Mouse (Mus musculus) ES-Bruce4 (cell line): ENCODE results near the gene Ramp2. TPM values are rescaled to one million over a fixed set of nuclear protein-coding genes. Genes with fewer than 3 reads are reported as not detected.

ENCODE experiments used
- H3K27ac ChIP-seq: 2 replicates; pipeline ENCODE4 v1.5.1; 2012; ENCODE audit warnings: low read length, inconsistent platforms; ENCODE audit not compliant: insufficient read depth
- H3K27me3 ChIP-seq: 2 replicates; pipeline ENCODE4 v1.6.1; 2012; ENCODE audit warnings: mild to moderate bottlenecking, low read length, inconsistent platforms; ENCODE audit not compliant: control insufficient read depth, poor library complexity, insufficient read depth, severe bottlenecking
- H3K36me3 ChIP-seq: 2 replicates; pipeline ENCODE4 v1.6.1; 2012; ENCODE audit warnings: inconsistent platforms, mild to moderate bottlenecking, low read length, moderate library complexity; ENCODE audit not compliant: control insufficient read depth, poor library complexity, insufficient read depth, severe bottlenecking
- H3K4me1 ChIP-seq: one replicate; pipeline ENCODE4 v1.8.1; 2011; ENCODE audit warnings: low read length; ENCODE audit not compliant: control insufficient read depth, insufficient read depth
- H3K4me3 ChIP-seq: 2 replicates; pipeline ENCODE4 v1.5.1; 2011; ENCODE audit warnings: low read depth, mild to moderate bottlenecking, low read length
- H3K9ac ChIP-seq: 2 replicates; pipeline ENCODE4 v1.6.1; 2012; ENCODE audit warnings: low read depth, mild to moderate bottlenecking, inconsistent platforms; ENCODE audit not compliant: poor library complexity, severe bottlenecking
- H3K9me3 ChIP-seq: replicated peaks from 2 replicates; pipeline ENCODE4 v1.6.1; 2012; ENCODE audit warnings: mild to moderate bottlenecking, low read length, inconsistent platforms; ENCODE audit not compliant: control insufficient read depth, poor library complexity, insufficient read depth, severe bottlenecking
- CTCF ChIP-seq: IDR thresholded peaks from one replicate; pipeline ENCODE4 v1.8.1; 2011; ENCODE audit warnings: low read depth, low read length
- EP300 ChIP-seq: IDR thresholded peaks from 2 replicates; pipeline ENCODE4 v1.6.1; 2011; ENCODE audit warnings: low read depth, low read length; ENCODE audit not compliant: insufficient read depth
- POLR2A ChIP-seq: IDR thresholded peaks from one replicate; pipeline ENCODE4 v1.8.1; 2011; ENCODE audit warnings: low read length; ENCODE audit not compliant: insufficient read depth
- polyA plus RNA-seq: library from polyadenylated mRNA; stranded (reverse); fragments of >200 nt; gene quantifications from 2 replicates; pipeline ENCODE4 v1.2.4, GENCODE M21; 2011; ENCODE audit warnings: low read depth; ENCODE audit not compliant: missing spikeins, insufficient read depth, insufficient read length

Ramp2 gene
- polyA plus RNA-seq, 1 experiment: 4.9 TPM

- Histone ChIP-seq H3K4me3 (no peak overlapping the region), H3K9ac (no peak overlapping the region), H3K4me1 (peaks cover 2% of the 10 kb centered on the region)
These were observed 17.5 kb downstream of the Ramp2 start for GRCm38 (mm10) chr11:101263138-101263988.

GRCm38 (mm10) chr11:101263989-101264280, 18.1 kb downstream of the Ramp2 start:
- Histone ChIP-seq H3K27ac (no peak overlapping the region), H3K36me3 (no peaks in the 10 kb centered on the region), H3K9ac (no peak overlapping the region), H3K27me3 (peaks cover 8% of the 10 kb centered on the region; the same call in 1 of the 2 replicates), H3K4me3 (no peak overlapping the region), H3K4me1 (peaks cover 2% of the 10 kb centered on the region), H3K9me3 (no peaks in the 10 kb centered on the region)
- TF ChIP-seq CTCF (no peak), POLR2A (no peak), EP300 (no peak)

More at GRCm38 (mm10) chr11:101263138-101263988, 17.5 kb downstream of the Ramp2 start:
- no peaks in the 10 kb centered on the region for H3K36me3 ChIP-seq
- no peak for TF ChIP-seq POLR2A
- no peak for TF ChIP-seq CTCF
- no peak overlapping the region for H3K27ac ChIP-seq
- peaks cover 8% of the 10 kb centered on the region; the same call in 1 of the 2 replicates for H3K27me3 ChIP-seq
- no peaks in the 10 kb centered on the region for H3K9me3 ChIP-seq

GRCm38 (mm10) chr11:101264954-101265471, 19.2 kb downstream of the Ramp2 start:
- peak overlapping the region; percentile 47 for H3K4me3 ChIP-seq
- H3K4me1 ChIP-seq: peaks cover 2% of the 10 kb centered on the region
- H3K9ac ChIP-seq: peak overlapping the region; percentile 24
- H3K36me3 ChIP-seq: no peaks in the 10 kb centered on the region
- no peaks in the 10 kb centered on the region for H3K9me3 ChIP-seq
- peaks cover 8% of the 10 kb centered on the region; the same call in 1 of the 2 replicates for H3K27me3 ChIP-seq
- no peak for TF ChIP-seq CTCF
- TF ChIP-seq EP300: no peak
- no peak for TF ChIP-seq POLR2A
- no peak overlapping the region for H3K27ac ChIP-seq

- H3K4me1 ChIP-seq: peaks cover 2% of the 10 kb centered on the region
- no peak overlapping the region for H3K4me3 ChIP-seq
- H3K9me3 ChIP-seq: no peaks in the 10 kb centered on the region
- no peak overlapping the region for H3K9ac ChIP-seq
- H3K27me3 ChIP-seq: peaks cover 8% of the 10 kb centered on the region; the same call in 1 of the 2 replicates
- no peak overlapping the region for H3K27ac ChIP-seq
- no peaks in the 10 kb centered on the region for H3K36me3 ChIP-seq
- no peak for TF ChIP-seq POLR2A
- no peak for TF ChIP-seq CTCF
- TF ChIP-seq EP300: no peak
These were observed 20.1 kb downstream of the Ramp2 start for GRCm38 (mm10) chr11:101265906-101266305.

GRCm38 (mm10) chr11:101269577-101270116, 23.8 kb downstream of the Ramp2 start:
- Histone ChIP-seq H3K27ac (no peak overlapping the region), H3K4me1 (no peaks in the 10 kb centered on the region), H3K9ac (no peak overlapping the region), H3K36me3 (no peaks in the 10 kb centered on the region), H3K4me3 (no peak overlapping the region), H3K9me3 (no peaks in the 10 kb centered on the region), H3K27me3 (peaks cover 3% of the 10 kb centered on the region; the same call in 1 of the 2 replicates)
- no peak for TF ChIP-seq EP300
- TF ChIP-seq CTCF: no peak
- no peak for TF ChIP-seq POLR2A

GRCm38 (mm10) chr11:101272446-101272845, 26.6 kb downstream of the Ramp2 start:
- Histone ChIP-seq H3K36me3 (no peaks in the 10 kb centered on the region), H3K9ac (no peak overlapping the region), H3K9me3 (no peaks in the 10 kb centered on the region), H3K27ac (no peak overlapping the region), H3K4me3 (no peak overlapping the region), H3K27me3 (no peaks in the 10 kb centered on the region), H3K4me1 (no peaks in the 10 kb centered on the region)
- TF ChIP-seq POLR2A: no peak
- no peak for TF ChIP-seq CTCF
- TF ChIP-seq EP300: no peak
